Mouse (Mus musculus) retina, adult 2 months (tissue): Measurements from ENCODE around the gene Fahd2a.

Source experiments
- DNase-seq: peaks from one replicate; pipeline ENCODE4 v3.0.0-alpha.2; 2012; ENCODE audit warnings: low read depth, low spot score

Gene Fahd2a

DNA sequence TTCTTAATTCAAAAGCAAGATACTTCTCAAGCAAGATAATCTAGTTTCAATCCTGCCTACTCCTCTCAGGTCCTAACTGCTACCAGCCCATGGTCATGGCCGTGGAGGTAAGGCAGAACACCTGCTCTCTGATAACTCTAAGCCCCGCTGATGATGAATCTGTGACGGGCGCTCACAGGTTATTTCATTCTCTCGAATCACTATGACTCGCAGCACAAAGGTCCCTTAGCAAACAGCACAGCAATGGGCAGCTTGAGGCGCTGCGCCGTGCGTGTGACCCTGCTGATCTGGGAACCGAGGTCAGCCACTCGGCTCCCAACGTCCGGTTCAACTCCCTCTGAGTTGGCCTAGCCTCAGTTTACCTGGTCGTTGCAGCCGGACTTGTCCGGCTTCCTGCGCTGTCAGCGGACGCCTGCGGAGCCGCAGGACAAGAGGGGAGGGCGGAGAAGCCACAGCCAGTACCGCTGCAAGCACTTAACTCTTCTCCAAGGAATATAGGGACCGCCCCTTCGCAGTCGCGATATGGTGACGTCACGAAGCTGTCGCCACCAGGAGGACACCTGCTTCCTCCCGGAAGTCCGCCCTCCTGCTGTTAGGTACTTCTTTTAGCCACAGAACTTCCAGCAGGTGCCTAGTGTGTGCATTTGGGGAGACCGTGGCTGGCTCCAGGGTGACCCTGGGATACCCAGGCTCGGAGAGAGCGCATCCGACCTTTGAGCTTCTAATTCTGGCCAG lies at the start of gene Fahd2a:
Gene Fahd2a (minus strand): TSS at position 511 of the 735 bp plus-strand sequence.
- peak; percentile 82 for DNase-seq

- no peak for DNase-seq
Measured at GRCm38 (mm10) chr2:127484476-127485170, 40.3 kb upstream of the Fahd2a start.

- no peak for DNase-seq
Measured at GRCm38 (mm10) chr2:127483001-127483400, 38.6 kb upstream of the Fahd2a start.

- no peak for DNase-seq
Measured at GRCm38 (mm10) chr2:127482533-127482911, 38.2 kb upstream of the Fahd2a start.

- no peak for DNase-seq
Measured at GRCm38 (mm10) chr2:127481841-127482532, 37.6 kb upstream of the Fahd2a start.

DNA sequence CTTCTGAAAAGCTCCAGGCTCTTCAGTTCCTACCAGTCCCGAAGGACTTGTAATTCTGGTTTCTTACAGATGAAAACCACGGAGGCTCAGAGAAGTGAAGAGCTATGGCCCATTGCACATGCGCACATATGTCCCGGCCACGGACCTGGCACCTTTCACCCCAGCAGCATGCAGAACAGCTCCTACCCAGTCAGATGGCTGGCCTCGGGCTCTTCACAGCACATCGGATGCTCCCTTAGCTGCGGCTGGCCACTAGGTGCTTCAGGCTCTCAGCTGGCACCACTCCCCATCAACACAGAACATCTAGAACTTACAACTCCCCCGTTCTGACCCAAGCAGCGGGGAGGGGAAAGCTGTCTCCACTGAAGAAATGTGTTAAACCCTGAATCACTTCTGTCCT lies 35.4 kb upstream of the Fahd2a start:
- no peak for DNase-seq

- DNase-seq: no peak
Measured at GRCm38 (mm10) chr2:127479210-127479609, 34.8 kb upstream of the Fahd2a start.

DNA sequence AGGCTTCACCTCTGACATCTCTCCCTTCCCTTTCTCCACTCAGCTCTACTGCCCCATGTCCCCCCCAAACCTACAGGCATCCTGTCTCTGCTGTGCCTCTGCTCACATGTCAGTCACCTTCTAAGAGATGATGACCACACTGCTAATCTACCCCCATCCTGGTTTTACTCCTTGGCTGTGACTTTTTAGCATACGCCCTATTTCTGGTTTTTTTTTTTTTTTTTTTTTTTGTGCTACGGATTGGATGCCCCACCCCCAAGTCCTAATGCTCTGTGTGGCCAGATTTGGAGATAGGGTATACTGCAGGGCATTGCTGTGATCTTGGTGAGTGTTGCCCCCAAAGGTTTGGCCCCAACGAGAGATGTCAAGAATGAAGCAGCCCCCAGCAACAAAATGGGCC lies 27.9 kb upstream of the Fahd2a start:
- no peak for DNase-seq

GRCm38 (mm10) chr2:127471281-127471680 lies 26.9 kb upstream of the Fahd2a start:
- DNase-seq: no peak

DNA sequence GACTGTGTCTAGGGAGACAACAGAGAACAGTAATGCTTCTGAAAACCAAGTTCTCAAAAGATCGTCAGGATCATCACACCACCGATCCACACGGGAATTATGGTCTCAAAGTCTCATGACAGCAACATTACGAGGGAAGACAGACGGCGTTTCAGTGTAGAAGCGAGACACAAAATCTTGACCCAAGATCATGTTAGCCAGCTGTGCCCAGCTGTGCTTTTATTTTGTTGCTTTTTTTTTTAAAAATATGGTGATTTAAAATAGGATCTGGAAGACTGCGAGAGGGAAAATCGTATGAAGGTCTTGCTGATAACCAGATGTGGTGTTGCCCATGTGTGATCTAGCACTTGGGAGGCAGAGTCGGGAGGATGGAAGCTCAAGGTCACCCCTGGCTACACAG lies 26.3 kb upstream of the Fahd2a start:
- DNase-seq: no peak

DNA sequence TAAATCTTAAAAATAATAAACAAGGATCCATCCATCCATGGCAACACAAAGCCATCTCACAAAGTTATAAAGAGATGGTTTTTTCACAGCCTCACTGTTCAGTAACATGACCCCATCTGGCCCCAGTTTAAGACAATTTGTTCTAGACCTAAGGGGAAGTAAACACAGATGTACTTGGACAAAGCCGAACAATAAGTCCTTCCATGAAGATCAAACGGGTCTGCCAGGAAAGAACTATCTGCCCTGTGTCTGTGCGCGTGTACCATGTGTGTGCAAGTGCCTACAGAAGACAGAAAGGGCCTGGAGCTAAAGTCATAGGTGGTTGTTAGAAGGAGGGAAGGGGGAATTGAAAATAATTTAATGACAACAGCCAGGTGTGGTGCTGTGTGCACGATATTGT lies 25.8 kb upstream of the Fahd2a start:
- DNase-seq: no peak

- DNase-seq: peak; percentile 56
Measured at GRCm38 (mm10) chr2:127462314-127462713, 17.9 kb upstream of the Fahd2a start.

DNA sequence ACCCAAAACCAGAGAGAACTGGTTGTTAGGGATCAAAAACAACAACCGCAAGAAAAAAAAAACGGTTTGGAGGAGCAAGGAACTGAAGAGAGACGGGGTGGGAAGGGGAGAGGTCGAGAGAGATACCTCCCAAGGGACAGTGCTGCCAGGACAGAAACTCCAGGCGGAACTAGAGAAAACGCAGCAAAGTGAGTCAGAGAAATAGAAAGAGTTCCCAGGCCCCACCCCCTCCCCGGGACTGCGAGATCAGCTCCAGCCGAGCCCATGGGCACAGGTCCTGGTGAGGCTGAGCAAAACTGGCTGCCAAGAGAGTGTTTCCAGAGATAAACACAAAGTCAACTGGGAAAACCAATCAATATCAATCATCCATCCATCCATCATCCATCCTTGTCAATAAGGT lies 17.0 kb upstream of the Fahd2a start:
- DNase-seq: no peak

- no peak for DNase-seq
Measured at GRCm38 (mm10) chr2:127459341-127459740, 15.0 kb upstream of the Fahd2a start.

DNA sequence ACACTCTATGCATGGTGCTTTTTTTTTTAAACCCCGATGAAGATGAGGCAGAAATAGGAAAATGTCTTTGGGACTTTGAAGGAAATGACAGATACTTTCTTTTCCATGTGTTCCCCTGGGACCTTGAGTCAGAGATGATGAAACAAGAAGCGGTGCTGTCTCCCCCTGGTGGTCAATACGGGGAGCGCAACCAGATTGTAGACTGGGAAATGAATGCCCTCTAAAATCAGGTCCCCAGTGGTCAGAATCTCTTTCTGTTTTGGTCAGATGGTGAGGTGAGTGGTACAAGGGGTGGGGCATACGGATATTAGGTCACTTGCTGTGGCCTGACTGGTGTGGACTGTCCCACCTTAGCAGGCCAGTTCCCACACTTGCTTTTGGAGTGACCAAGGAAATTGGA lies 9.4 kb upstream of the Fahd2a start:
- DNase-seq: peak; percentile 54

DNA sequence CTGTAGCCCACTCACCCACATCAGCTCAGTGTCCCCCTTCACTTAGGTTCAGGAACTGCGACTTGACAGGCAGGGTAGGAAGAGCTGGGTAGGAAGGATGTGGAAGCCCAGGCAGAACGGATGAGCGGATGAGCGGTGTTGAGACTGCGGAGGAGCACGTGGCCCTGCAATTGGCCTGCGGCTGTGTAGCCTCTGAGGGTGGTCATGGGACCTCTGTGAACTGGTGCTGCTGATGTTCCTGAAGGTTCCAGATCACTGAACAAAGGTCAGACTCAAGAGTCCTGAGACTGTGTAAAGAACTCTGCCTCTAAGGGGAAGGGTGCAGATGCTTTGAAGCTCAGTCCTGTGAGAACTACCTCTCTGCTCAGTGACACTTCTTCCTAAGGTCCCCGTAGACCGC lies 8.8 kb upstream of the Fahd2a start:
- DNase-seq: no peak

DNA sequence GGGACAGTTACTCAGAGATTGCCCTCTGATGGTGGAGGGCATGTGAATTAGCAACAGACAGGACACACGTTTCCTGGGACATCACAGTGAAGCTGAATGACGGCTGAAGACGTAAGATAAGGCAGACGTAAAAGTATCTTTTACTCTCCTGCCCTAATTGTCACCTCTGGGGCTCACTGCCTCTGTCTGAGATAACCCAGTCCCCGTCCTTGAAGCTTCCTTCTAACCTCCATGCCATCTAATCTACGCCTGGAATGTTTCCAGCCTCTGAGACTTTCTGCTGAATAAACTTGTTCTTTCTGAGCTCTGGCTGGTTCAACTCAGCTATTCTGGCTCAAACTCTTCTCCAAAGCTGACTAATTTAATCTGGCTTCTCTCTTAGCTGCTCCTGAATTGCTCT lies 7.4 kb upstream of the Fahd2a start:
- DNase-seq: no peak

GRCm38 (mm10) chr2:127449691-127450090 lies 5.3 kb upstream of the Fahd2a start:
- no peak for DNase-seq

- no peak for DNase-seq
Measured at GRCm38 (mm10) chr2:127446847-127447246, 2.5 kb upstream of the Fahd2a start.

- no peak for DNase-seq
Measured at GRCm38 (mm10) chr2:127437697-127438096, 6.7 kb downstream of the Fahd2a start.

GRCm38 (mm10) chr2:127435554-127435953 lies 8.8 kb downstream of the Fahd2a start:
- no peak for DNase-seq

DNA sequence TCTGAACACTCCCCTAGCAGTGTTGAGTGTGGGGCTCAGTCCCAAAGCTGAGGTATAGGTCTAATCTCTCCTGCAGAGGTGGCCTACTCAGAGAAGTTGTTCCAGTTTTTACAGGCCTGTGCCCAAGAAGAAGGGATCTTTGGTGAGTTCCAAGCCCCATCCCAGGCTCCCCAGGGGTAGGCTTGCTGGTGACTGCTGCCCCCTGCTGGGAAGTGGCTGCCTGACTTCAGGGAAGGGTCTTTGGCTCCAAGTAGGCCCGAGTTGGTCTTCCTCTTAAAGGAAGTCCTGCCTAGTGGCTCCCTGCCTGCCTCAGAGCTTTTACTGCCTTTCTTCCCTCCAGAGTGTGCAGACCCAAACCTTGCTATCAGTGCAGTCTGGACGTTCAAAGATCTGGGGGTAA lies 9.2 kb downstream of the Fahd2a start:
- no peak for DNase-seq
